Mouse (Mus musculus) liver, embryonic 14.5 days (tissue): Measurements from ENCODE around the gene Magi1.

ENCODE experiments used
- CTCF ChIP-seq: IDR thresholded peaks from 2 replicates; pipeline ENCODE4 v1.5.1; 2016; ENCODE audit warnings: antibody characterized with exemption, low read depth, control low read depth
- EP300 ChIP-seq: IDR thresholded peaks from 2 replicates; pipeline ENCODE4 v1.6.1; 2016; ENCODE audit warnings: antibody characterized with exemption, low read depth

DNA sequence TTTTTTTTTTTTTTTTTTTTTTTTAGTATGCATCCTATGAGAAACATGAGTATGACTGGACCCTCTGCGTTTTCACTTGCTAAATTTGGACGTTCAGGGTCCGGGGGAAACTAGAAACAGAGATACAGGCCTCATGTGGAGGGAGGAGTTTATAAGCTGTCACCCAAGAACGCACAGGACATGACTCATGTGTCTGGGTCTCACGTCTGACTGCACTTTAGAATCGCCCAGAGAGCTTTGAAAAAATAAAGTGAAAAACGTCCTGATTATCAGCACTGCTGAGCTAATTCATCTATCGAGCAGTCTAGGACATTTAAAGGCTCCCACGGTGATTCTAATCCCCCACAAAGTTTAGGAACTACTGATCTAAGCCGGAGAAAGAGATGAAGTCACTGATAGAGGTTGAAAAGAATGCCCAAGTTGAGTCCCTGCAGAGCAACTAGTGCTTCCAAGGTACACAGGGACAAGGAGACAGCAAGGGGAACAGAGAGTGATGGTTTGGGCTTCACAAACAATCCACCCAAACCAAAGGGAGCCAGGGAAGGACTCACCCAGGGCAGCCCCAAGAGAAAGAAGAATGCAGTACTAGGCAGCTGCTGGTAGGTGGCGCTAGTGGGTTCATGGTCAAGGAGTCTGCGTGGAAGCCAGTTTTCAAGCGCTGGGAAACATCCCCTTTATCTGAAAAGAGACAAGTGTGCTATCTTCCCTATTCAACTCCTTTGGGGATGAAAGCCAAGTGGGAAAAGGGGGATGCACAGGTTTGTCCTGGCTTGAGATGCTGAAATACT, 626.3 kb downstream of the Magi1 start:
- TF ChIP-seq CTCF (peak; percentile 78), EP300 (no peak)
